Mouse (Mus musculus): Measurements from ENCODE around the gene Bex6. TPM values are rescaled to one million over a fixed set of nuclear protein-coding genes. Genes with fewer than 3 reads are reported as not detected.

The Bex6 gene
- polyA plus RNA-seq, 1 experiment from 2014 or later = not detected

GRCm38 (mm10) chr16:32165281-32165821 lies 14.3 kb upstream of the Bex6 start, which contains the start of gene Nrros:
Nrros (minus strand) TSS chr16:32165594.
- H3K9ac ChIP-seq (ENCODE audit: low read depth, low read length) = peak within 1 kb of the TSS; percentile 66
- ATAC-seq (ENCODE audit: low read depth) = 0 out of 2 replicates have a peak, but pooled peaks have one; percentile 22
- 0 out of 2 replicates have a peak, but pooled peaks cover 10% of the 10 kb centered on the region for H3K4me1 ChIP-seq (ENCODE audit: control insufficient read depth, insufficient read depth, low read length)
- WGBS = under 1% methylated on average over 21 of the region's 25 CpGs
- DNase-seq (ENCODE audit: low spot score) = peak; percentile 77
- peak within 1 kb of the TSS; percentile 80 for H3K4me2 ChIP-seq (ENCODE audit: low read depth, low read length)
- H3K4me3 ChIP-seq (ENCODE audit: low read depth, low read length) = peak within 1 kb of the TSS; percentile 39
- H3K9me3 ChIP-seq (ENCODE audit: control insufficient read depth, low read length) = no peaks in the 10 kb centered on the region
- no peaks in the 10 kb centered on the region for H3K36me3 ChIP-seq (ENCODE audit: control insufficient read depth, insufficient read depth, low read length)
- peaks cover 12% of the 10 kb centered on the region for H3K27me3 ChIP-seq (replicated peaks; ENCODE audit: control insufficient read depth, insufficient read depth, low read length)
- H3K27ac ChIP-seq (replicated peaks; ENCODE audit: low read depth, low read length) = no peak within 1 kb of the TSS

GRCm38 (mm10) chr16:32167819-32168545 lies 11.6 kb upstream of the Bex6 start:
- no peaks in the 10 kb centered on the region for H3K9me3 ChIP-seq (ENCODE audit: control insufficient read depth, low read length)
- H3K4me3 ChIP-seq (ENCODE audit: low read depth, low read length) = no peak overlapping the region
- H3K36me3 ChIP-seq (ENCODE audit: control insufficient read depth, insufficient read depth, low read length) = no peaks in the 10 kb centered on the region
- 88% methylated on average over 4 of the region's 4 CpGs for WGBS
- H3K4me2 ChIP-seq (ENCODE audit: low read depth, low read length) = no peak overlapping the region
- DNase-seq (ENCODE audit: low spot score) (no peak), ATAC-seq (ENCODE audit: low read depth) (no peak)
- peaks cover 12% of the 10 kb centered on the region for H3K27me3 ChIP-seq (replicated peaks; ENCODE audit: control insufficient read depth, insufficient read depth, low read length)
- H3K27ac ChIP-seq (replicated peaks; ENCODE audit: low read depth, low read length) = no peak overlapping the region
- H3K4me1 ChIP-seq (ENCODE audit: control insufficient read depth, insufficient read depth, low read length) = 0 out of 2 replicates have a peak, but pooled peaks cover 10% of the 10 kb centered on the region
- no peak overlapping the region for H3K9ac ChIP-seq (ENCODE audit: low read depth, low read length)

GRCm38 (mm10) chr16:32171031-32171731 lies 8.4 kb upstream of the Bex6 start:
- no peak for ATAC-seq (ENCODE audit: low read depth)

GRCm38 (mm10) chr16:32173401-32173800 lies 6.2 kb upstream of the Bex6 start:
- Histone ChIP-seq H3K9me3 (ENCODE audit: control insufficient read depth, low read length) (no peaks in the 10 kb centered on the region), H3K27me3 (replicated peaks; ENCODE audit: control insufficient read depth, insufficient read depth, low read length) (no peaks in the 10 kb centered on the region), H3K36me3 (ENCODE audit: control insufficient read depth, insufficient read depth, low read length) (no peaks in the 10 kb centered on the region), H3K9ac (ENCODE audit: low read depth, low read length) (no peak overlapping the region), H3K27ac (replicated peaks; ENCODE audit: low read depth, low read length) (no peak overlapping the region), H3K4me3 (ENCODE audit: low read depth, low read length) (no peak overlapping the region), H3K4me2 (ENCODE audit: low read depth, low read length) (no peak overlapping the region), H3K4me1 (ENCODE audit: control insufficient read depth, insufficient read depth, low read length) (no peaks in the 10 kb centered on the region)
- DNase-seq (ENCODE audit: low spot score) = no peak
- WGBS = 76% methylated on average over 10 of the region's 11 CpGs
- ATAC-seq (ENCODE audit: low read depth) = no peak

More at GRCm38 (mm10) chr16:32171031-32171731, 8.4 kb upstream of the Bex6 start:
- H3K27me3 ChIP-seq (replicated peaks; ENCODE audit: control insufficient read depth, insufficient read depth, low read length) = no peaks in the 10 kb centered on the region
- H3K4me2 ChIP-seq (ENCODE audit: low read depth, low read length) = no peak overlapping the region
- DNase-seq (ENCODE audit: low spot score) = no peak
- H3K4me1 ChIP-seq (ENCODE audit: control insufficient read depth, insufficient read depth, low read length) = no peaks in the 10 kb centered on the region
- H3K27ac ChIP-seq (replicated peaks; ENCODE audit: low read depth, low read length) = no peak overlapping the region
- no peaks in the 10 kb centered on the region for H3K36me3 ChIP-seq (ENCODE audit: control insufficient read depth, insufficient read depth, low read length)
- WGBS = 86% methylated on average over 5 of the region's 5 CpGs
- H3K9ac ChIP-seq (ENCODE audit: low read depth, low read length) = no peak overlapping the region
- H3K9me3 ChIP-seq (ENCODE audit: control insufficient read depth, low read length) = no peaks in the 10 kb centered on the region
- no peak overlapping the region for H3K4me3 ChIP-seq (ENCODE audit: low read depth, low read length)

GRCm38 (mm10) chr16:32174340-32175005 lies 5.2 kb upstream of the Bex6 start:
- H3K4me3 ChIP-seq (ENCODE audit: low read depth, low read length) = no peak overlapping the region
- H3K9ac ChIP-seq (ENCODE audit: low read depth, low read length) = no peak overlapping the region
- 80% methylated on average over 8 of the region's 8 CpGs for WGBS
- H3K4me2 ChIP-seq (ENCODE audit: low read depth, low read length) = no peak overlapping the region
- H3K36me3 ChIP-seq (ENCODE audit: control insufficient read depth, insufficient read depth, low read length) = no peaks in the 10 kb centered on the region
- DNase-seq (ENCODE audit: low spot score) = no peak
- H3K27ac ChIP-seq (replicated peaks; ENCODE audit: low read depth, low read length) = no peak overlapping the region
- H3K4me1 ChIP-seq (ENCODE audit: control insufficient read depth, insufficient read depth, low read length) = no peaks in the 10 kb centered on the region
- H3K9me3 ChIP-seq (ENCODE audit: control insufficient read depth, low read length) = no peaks in the 10 kb centered on the region
- ATAC-seq (ENCODE audit: low read depth) = no peak
- H3K27me3 ChIP-seq (replicated peaks; ENCODE audit: control insufficient read depth, insufficient read depth, low read length) = no peaks in the 10 kb centered on the region

- Histone ChIP-seq H3K4me3 (ENCODE audit: low read depth, low read length) (no peak overlapping the region), H3K9me3 (ENCODE audit: control insufficient read depth, low read length) (no peaks in the 10 kb centered on the region), H3K27ac (replicated peaks; ENCODE audit: low read depth, low read length) (no peak overlapping the region), H3K36me3 (ENCODE audit: control insufficient read depth, insufficient read depth, low read length) (no peaks in the 10 kb centered on the region), H3K27me3 (replicated peaks; ENCODE audit: control insufficient read depth, insufficient read depth, low read length) (no peaks in the 10 kb centered on the region), H3K4me1 (ENCODE audit: control insufficient read depth, insufficient read depth, low read length) (no peaks in the 10 kb centered on the region), H3K4me2 (ENCODE audit: low read depth, low read length) (no peak overlapping the region), H3K9ac (ENCODE audit: low read depth, low read length) (no peak overlapping the region)
- WGBS = 78% methylated on average over 4 of the region's 4 CpGs
- no peak for ATAC-seq (ENCODE audit: low read depth)
- DNase-seq (ENCODE audit: low spot score) = no peak
Observed at GRCm38 (mm10) chr16:32175029-32175428, 4.6 kb upstream of the Bex6 start.

- ATAC-seq (ENCODE audit: low read depth) (no peak), DNase-seq (ENCODE audit: low spot score) (peak; percentile 27)
- WGBS = 55% methylated on average over 18 of the region's 18 CpGs
- H3K4me2 ChIP-seq (ENCODE audit: low read depth, low read length) = 0 out of 2 replicates have a peak overlapping the region, but pooled peaks have one; percentile 14
- H3K27me3 ChIP-seq (replicated peaks; ENCODE audit: control insufficient read depth, insufficient read depth, low read length) = no peaks in the 10 kb centered on the region
- H3K4me3 ChIP-seq (ENCODE audit: low read depth, low read length) = no peak overlapping the region
- H3K9ac ChIP-seq (ENCODE audit: low read depth, low read length) = no peak overlapping the region
- no peaks in the 10 kb centered on the region for H3K4me1 ChIP-seq (ENCODE audit: control insufficient read depth, insufficient read depth, low read length)
- H3K36me3 ChIP-seq (ENCODE audit: control insufficient read depth, insufficient read depth, low read length) = no peaks in the 10 kb centered on the region
- H3K9me3 ChIP-seq (ENCODE audit: control insufficient read depth, low read length) = no peaks in the 10 kb centered on the region
- peak overlapping the region; percentile 48 for H3K27ac ChIP-seq (replicated peaks; ENCODE audit: low read depth, low read length)
Observed at GRCm38 (mm10) chr16:32176896-32177686, 2.5 kb upstream of the Bex6 start.

- DNase-seq (ENCODE audit: low spot score) (no peak), ATAC-seq (ENCODE audit: low read depth) (no peak)
- Histone ChIP-seq H3K27me3 (replicated peaks; ENCODE audit: control insufficient read depth, insufficient read depth, low read length) (no peaks in the 10 kb centered on the region), H3K36me3 (ENCODE audit: control insufficient read depth, insufficient read depth, low read length) (no peaks in the 10 kb centered on the region), H3K4me1 (ENCODE audit: control insufficient read depth, insufficient read depth, low read length) (no peaks in the 10 kb centered on the region), H3K27ac (replicated peaks; ENCODE audit: low read depth, low read length) (no peak overlapping the region), H3K9ac (ENCODE audit: low read depth, low read length) (no peak overlapping the region), H3K4me3 (ENCODE audit: low read depth, low read length) (no peak overlapping the region), H3K4me2 (ENCODE audit: low read depth, low read length) (no peak overlapping the region), H3K9me3 (ENCODE audit: control insufficient read depth, low read length) (no peaks in the 10 kb centered on the region)
- WGBS = 89% methylated on average over 5 of the region's 5 CpGs
Observed at GRCm38 (mm10) chr16:32186056-32186455, 6.4 kb downstream of the Bex6 start.
